Mouse (Mus musculus): ENCODE data around the gene Irf3.

Gene Irf3

DNA sequence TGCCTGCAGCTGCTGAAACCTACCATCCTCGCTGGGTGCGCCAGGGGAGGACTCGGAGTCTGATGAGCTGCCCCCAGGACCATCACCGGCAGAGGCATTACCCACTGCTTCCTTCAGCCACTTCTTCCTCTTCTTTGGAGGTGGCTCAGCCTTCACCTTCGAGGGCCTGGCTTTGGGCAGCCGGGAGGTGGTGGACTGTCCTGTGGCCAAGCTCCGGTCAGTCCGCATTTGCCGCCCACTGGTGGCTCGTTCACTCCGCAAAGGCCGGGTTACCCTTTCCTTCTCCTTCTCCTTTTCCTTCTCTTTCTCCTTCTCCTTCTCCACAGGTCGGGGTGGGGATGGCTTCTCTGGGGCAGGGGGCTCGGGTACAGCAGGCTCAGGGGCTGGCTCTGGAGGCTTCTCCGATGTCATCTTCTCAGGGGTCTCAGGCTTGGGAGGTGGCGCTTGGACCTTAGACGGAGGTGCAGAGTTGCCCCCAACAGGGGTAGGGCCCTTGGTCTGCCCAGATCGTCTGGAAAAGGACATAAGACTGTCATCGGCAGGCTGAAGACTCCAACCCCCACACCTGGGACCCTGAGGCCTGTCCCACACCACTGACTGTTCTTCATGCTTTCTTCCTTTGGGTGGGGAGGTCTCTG is 36.4 kb downstream of the Irf3 start:
- no peak for DNase-seq (ENCODE audit: extremely low spot score, low spot score)

DNA sequence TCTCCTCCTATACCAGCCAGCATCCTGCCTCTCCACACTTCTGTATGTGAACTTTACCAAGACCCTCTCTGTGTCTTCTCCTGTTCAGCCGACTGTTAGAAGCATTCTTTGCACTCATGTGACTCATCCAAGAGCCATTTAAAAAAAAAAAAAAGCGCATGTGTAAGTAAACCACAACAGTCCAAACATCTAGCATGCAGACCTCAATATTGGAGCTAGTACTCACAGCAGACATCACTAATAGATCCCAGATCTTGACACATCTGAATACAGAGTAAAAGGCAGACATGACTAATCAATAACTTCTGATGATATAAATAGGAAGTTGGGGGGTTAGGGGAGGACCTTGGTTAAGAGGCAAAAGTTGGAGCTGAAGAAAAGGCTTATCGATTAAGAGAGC is 38.2 kb downstream of the Irf3 start:
- no peak for DNase-seq (ENCODE audit: extremely low spot score, low spot score)

- no peak for DNase-seq (ENCODE audit: extremely low spot score, low spot score)
Measured at GRCm38 (mm10) chr7:45036702-45037101, 39.3 kb downstream of the Irf3 start.

- DNase-seq (ENCODE audit: extremely low spot score, low spot score), result peak; percentile 52
Measured at GRCm38 (mm10) chr7:45037720-45038361, 40.4 kb downstream of the Irf3 start.

GRCm38 (mm10) chr7:45038411-45038810 is 41.0 kb downstream of the Irf3 start:
- no peak for DNase-seq (ENCODE audit: extremely low spot score, low spot score)

DNA sequence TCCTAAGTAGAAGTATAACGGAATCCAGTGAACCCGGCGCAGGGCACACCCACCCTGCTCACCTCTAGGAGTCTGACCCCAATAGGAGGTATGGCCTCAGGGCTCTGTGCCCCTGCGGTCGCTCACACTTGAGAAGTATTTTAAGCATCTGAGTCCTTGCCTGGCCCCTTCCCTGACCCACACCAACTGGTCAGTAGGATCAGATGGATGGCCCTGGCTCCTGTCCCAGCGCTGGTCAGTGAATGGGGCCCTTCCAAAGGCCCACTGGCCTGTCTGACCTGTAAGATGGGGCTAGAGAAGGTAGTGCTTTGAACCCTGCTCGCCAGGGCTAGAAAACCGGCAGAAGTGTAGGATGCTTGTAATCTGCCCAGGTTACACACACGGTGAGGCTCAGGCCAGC is 43.4 kb downstream of the Irf3 start:
- no peak for DNase-seq (ENCODE audit: extremely low spot score, low spot score)

- no peak for DNase-seq (ENCODE audit: extremely low spot score, low spot score)
Measured at GRCm38 (mm10) chr7:45043307-45043706, 45.9 kb downstream of the Irf3 start.

- no peak for DNase-seq (ENCODE audit: extremely low spot score, low spot score)
Measured at GRCm38 (mm10) chr7:45045741-45046140, 48.3 kb downstream of the Irf3 start.

DNA sequence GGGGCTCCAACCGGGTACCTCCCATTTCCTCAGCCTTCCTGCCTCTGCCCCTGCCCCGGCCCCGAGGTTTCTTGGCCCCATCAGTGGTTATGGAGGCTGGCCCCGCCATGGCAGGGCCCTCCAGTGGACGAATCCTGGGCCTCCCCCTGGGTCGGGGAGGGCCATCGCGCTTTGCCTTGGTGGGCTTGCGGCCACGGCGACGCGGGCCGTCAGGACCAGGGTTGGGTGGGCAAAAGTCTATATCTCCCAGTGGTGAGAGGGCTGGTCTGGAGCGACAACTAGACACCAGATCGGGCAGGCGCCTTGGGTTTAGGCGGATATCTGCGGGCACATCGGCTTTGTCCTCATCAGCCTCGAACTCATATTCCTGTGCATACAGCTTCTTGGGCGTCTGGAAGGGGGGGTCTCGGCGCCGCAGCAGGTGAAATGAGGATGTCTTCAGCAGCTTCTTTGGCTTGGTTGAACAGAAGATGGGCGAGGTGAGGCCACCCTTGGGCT is 49.5 kb downstream of the Irf3 start:
- DNase-seq (ENCODE audit: extremely low spot score, low spot score), result no peak

GRCm38 (mm10) chr7:45047491-45047890 is 50.0 kb downstream of the Irf3 start:
- no peak for DNase-seq (ENCODE audit: extremely low spot score, low spot score)

DNA sequence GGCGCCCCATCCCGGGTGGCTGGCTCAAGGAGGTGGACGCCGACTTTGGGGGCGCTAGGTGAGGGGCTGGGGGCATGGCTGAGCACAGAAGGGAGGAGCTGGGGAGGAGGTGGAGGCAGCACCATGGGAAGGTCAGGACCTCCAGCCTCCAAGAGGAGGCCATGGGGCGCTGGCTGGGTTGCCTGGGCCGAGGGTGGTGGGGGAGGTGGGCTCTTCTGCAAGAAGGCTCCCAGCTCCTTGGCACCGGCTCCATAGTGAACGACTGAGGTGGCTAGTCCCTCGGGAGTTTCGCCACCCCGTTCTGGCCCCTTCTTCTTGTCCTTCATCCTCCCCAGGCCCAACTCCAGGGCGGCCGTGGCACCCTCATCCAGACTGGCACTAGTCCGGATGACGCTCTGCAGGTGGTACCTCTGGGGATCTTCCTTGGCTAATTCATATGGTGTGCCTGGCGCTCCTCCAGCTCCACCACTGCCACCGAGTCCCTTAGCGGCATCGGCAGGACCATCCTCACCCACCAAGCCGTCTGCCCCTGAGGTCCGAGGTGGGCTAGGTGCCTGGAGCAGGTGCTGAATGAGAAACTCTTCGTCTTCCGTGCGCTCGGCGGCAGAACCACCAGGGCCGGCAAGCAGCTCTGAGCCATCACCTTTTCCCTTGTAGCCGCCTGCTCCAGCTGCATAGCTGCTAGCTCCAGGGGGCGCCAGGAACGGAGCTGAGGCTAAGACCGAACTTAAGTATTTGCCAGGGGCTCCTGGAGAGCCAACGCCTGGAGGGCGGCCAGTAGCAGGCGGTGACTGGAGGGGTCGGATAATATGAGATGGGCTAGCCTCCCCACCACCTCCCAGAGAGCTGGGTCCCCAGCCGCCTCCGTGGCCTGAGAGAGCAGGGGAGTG is 50.8 kb downstream of the Irf3 start:
- DNase-seq (ENCODE audit: extremely low spot score, low spot score), result no peak

- DNase-seq (ENCODE audit: extremely low spot score, low spot score), result no peak
Measured at GRCm38 (mm10) chr7:45048923-45049657, 51.6 kb downstream of the Irf3 start.

DNA sequence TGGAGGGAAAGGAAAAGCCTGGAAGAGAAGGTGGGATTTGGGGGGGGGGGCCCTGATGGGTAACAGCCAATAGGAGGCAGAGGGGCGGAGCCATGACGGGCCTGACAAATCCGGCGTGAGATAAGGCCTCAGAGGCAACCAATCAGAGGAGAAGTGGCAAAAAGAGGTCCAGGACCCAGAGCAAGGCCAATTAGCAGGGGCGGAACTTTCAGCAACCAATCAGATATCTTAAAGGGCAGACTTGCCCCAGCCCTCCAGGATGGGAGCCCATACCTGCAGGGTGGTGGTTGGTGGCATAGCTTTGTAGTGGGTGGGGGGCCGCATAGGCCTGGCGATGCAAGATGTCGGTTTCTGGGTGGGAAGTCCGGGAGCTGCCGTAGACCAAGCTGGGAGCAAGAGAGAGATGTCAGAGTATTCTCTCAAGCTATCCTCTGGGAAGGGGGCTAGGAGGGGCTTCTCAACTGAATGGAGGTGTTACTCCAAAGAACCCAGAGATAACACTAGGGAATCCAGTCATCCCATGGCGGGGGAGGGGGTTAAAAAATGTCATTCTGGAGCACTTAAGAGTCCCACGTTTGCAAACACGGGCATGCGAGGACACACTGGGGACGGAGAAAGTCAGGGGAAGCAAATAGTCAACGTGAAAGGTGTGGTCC is 53.6 kb downstream of the Irf3 start:
- DNase-seq (ENCODE audit: extremely low spot score, low spot score), result peak; percentile 79

GRCm38 (mm10) chr7:45051601-45051974 is 54.1 kb downstream of the Irf3 start:
- peak; percentile 34 for DNase-seq (ENCODE audit: extremely low spot score, low spot score)
